Mouse (Mus musculus) forebrain, embryonic 16.5 days (tissue): Measurements from ENCODE around the gene Cyp27a1. TPM values are rescaled to one million over a fixed set of nuclear protein-coding genes. Genes with fewer than 3 reads are reported as not detected.
A peak's percentile ranks its signal among the peaks of the same experiment; 100 is the strongest.

Source experiments
- ATAC-seq: fragments of 200-750 bp; cut with Nextera tagmentation; 2 replicates; pipeline ENCODE4 v1.8.0; 2017; ENCODE audit warnings: mild to moderate bottlenecking, moderate library complexity
- H3K27ac ChIP-seq: fragments of 300-500 bp; sonication (generic); 2 replicates; pipeline ENCODE4 v1.5.1; 2014; ENCODE audit warnings: low read length, control low read depth
- H3K27me3 ChIP-seq: fragments of 300-500 bp; sonication (generic); replicated peaks from 2 replicates; pipeline ENCODE4 v1.6.1; 2014; ENCODE audit warnings: low read length; ENCODE audit not compliant: control insufficient read depth, insufficient read depth
- H3K36me3 ChIP-seq: fragments of 300-500 bp; sonication (generic); 2 replicates; pipeline ENCODE4 v1.6.1; 2014; ENCODE audit not compliant: control insufficient read depth, insufficient read depth
- H3K4me1 ChIP-seq: fragments of 300-500 bp; sonication (generic); replicated peaks from 2 replicates; pipeline ENCODE4 v1.6.1; 2014; ENCODE audit warnings: low read length; ENCODE audit not compliant: control insufficient read depth, insufficient read depth
- H3K4me2 ChIP-seq: fragments of 300-500 bp; sonication (generic); 2 replicates; pipeline ENCODE4 v1.6.1; 2014; ENCODE audit warnings: mild to moderate bottlenecking, low read length, control low read depth
- H3K4me3 ChIP-seq: fragments of 300-500 bp; sonication (generic); replicated peaks from 2 replicates; pipeline ENCODE4 v1.5.1; 2014; ENCODE audit warnings: mild to moderate bottlenecking, low read length, control low read depth
- H3K9ac ChIP-seq: fragments of 300-500 bp; sonication (generic); replicated peaks from 2 replicates; pipeline ENCODE4 v1.6.1; 2014; ENCODE audit warnings: low read depth, low read length, control low read depth
- H3K9me3 ChIP-seq: fragments of 300-500 bp; sonication (generic); 2 replicates; pipeline ENCODE4 v1.6.1; 2016; ENCODE audit warnings: low read length; ENCODE audit not compliant: control insufficient read depth
- WGBS: fragments of 180-500 bp; shearing (Covaris S2); extraction: QIAGEN DNeasy Blood & Tissue Kit; methylation state at CpG from one replicate; pipeline ENCODE4 v1.1.7; 2014; 5-methylcytosine and 5-hydroxymethylcytosine counted together
- polyA plus RNA-seq: library from polyadenylated mRNA; unstranded; fragments of >200 nt; fragmentation: Nextera tagmentation; extraction: Ambion mirVana; gene quantifications from 2 replicates; pipeline ENCODE4 v1.2.1, GENCODE M21; 2015

The Cyp27a1 gene
- polyA plus RNA-seq, 1 experiment from 2014 or later = 0.94 TPM

- WGBS = under 1% methylated on average over 48 of the region's 51 CpGs
- ATAC-seq = peak; percentile 37; the same call in 1 of the 2 replicates
- no peaks in the 10 kb centered on the region for H3K9me3 ChIP-seq
These were observed 58.7 kb downstream of the Cyp27a1 start for GRCm38 (mm10) chr1:74771931-74772620.

GRCm38 (mm10) chr1:74773136-74773535, 59.8 kb downstream of the Cyp27a1 start:
- Histone ChIP-seq H3K9ac (no peak overlapping the region), H3K36me3 (no peaks in the 10 kb centered on the region), H3K9me3 (no peaks in the 10 kb centered on the region), H3K27me3 (peaks cover 67% of the 10 kb centered on the region), H3K27ac (no peak overlapping the region), H3K4me2 (peak overlapping the region; percentile 35), H3K4me3 (peak overlapping the region; percentile 17; the same call in 1 of the 2 replicates), H3K4me1 (peaks cover 26% of the 10 kb centered on the region)
- WGBS = 1% methylated on average over 15 of the region's 15 CpGs
- peak; percentile 89 for ATAC-seq

More at GRCm38 (mm10) chr1:74771931-74772620, 58.7 kb downstream of the Cyp27a1 start:
- no peak overlapping the region for H3K27ac ChIP-seq
- peaks cover 66% of the 10 kb centered on the region for H3K27me3 ChIP-seq
- peak overlapping the region; percentile 50 for H3K9ac ChIP-seq
- H3K4me1 ChIP-seq = peaks cover 26% of the 10 kb centered on the region
- H3K36me3 ChIP-seq = no peaks in the 10 kb centered on the region
- peak overlapping the region; percentile 72 for H3K4me2 ChIP-seq
- H3K4me3 ChIP-seq = peak overlapping the region; percentile 48

GRCm38 (mm10) chr1:74774062-74774461, 60.7 kb downstream of the Cyp27a1 start:
- 11% methylated on average over 7 of the region's 7 CpGs for WGBS
- H3K9me3 ChIP-seq = no peaks in the 10 kb centered on the region

GRCm38 (mm10) chr1:74775816-74776215, 62.4 kb downstream of the Cyp27a1 start:
- peaks cover 59% of the 10 kb centered on the region for H3K27me3 ChIP-seq
- no peaks in the 10 kb centered on the region for H3K9me3 ChIP-seq
- WGBS = 7% methylated on average over 5 of the region's 5 CpGs
- no peak overlapping the region for H3K4me3 ChIP-seq
- no peak overlapping the region for H3K4me2 ChIP-seq
- no peak for ATAC-seq
- no peaks in the 10 kb centered on the region for H3K36me3 ChIP-seq
- no peak overlapping the region for H3K27ac ChIP-seq
- H3K4me1 ChIP-seq = peaks cover 26% of the 10 kb centered on the region
- no peak overlapping the region for H3K9ac ChIP-seq

More at GRCm38 (mm10) chr1:74774062-74774461, 60.7 kb downstream of the Cyp27a1 start:
- no peak overlapping the region for H3K9ac ChIP-seq
- no peak for ATAC-seq
- H3K4me1 ChIP-seq = peaks cover 26% of the 10 kb centered on the region
- H3K4me2 ChIP-seq = no peak overlapping the region
- H3K27ac ChIP-seq = no peak overlapping the region
- no peak overlapping the region for H3K4me3 ChIP-seq
- peaks cover 68% of the 10 kb centered on the region for H3K27me3 ChIP-seq
- no peaks in the 10 kb centered on the region for H3K36me3 ChIP-seq

GRCm38 (mm10) chr1:74778934-74779486, 65.6 kb downstream of the Cyp27a1 start:
- H3K9ac ChIP-seq = no peak overlapping the region
- no peak overlapping the region for H3K27ac ChIP-seq
- H3K4me2 ChIP-seq = no peak overlapping the region
- ATAC-seq = no peak
- peaks cover 7% of the 10 kb centered on the region for H3K4me1 ChIP-seq
- H3K4me3 ChIP-seq = no peak overlapping the region
- WGBS = 28% methylated on average over 3 of the region's 3 CpGs
- H3K9me3 ChIP-seq = no peaks in the 10 kb centered on the region
- peaks cover 65% of the 10 kb centered on the region for H3K27me3 ChIP-seq
- no peaks in the 10 kb centered on the region for H3K36me3 ChIP-seq

GRCm38 (mm10) chr1:74782045-74782444, 68.7 kb downstream of the Cyp27a1 start:
- Histone ChIP-seq H3K4me2 (no peak overlapping the region), H3K27ac (no peak overlapping the region), H3K36me3 (no peaks in the 10 kb centered on the region), H3K4me3 (no peak overlapping the region), H3K9ac (no peak overlapping the region), H3K27me3 (peaks cover 75% of the 10 kb centered on the region), H3K9me3 (no peaks in the 10 kb centered on the region), H3K4me1 (peaks cover 13% of the 10 kb centered on the region)
- no peak for ATAC-seq
- 12% methylated on average over 14 of the region's 14 CpGs for WGBS

GRCm38 (mm10) chr1:74783554-74783953, 70.2 kb downstream of the Cyp27a1 start:
- H3K4me3 ChIP-seq = peak overlapping the region; percentile 52
- H3K36me3 ChIP-seq = no peaks in the 10 kb centered on the region
- peak overlapping the region; percentile 75 for H3K4me2 ChIP-seq
- H3K27me3 ChIP-seq = peaks cover 79% of the 10 kb centered on the region
- peak; percentile 29; the same call in 1 of the 2 replicates for ATAC-seq
- no peaks in the 10 kb centered on the region for H3K9me3 ChIP-seq
- peaks cover 13% of the 10 kb centered on the region for H3K4me1 ChIP-seq
- WGBS = 2% methylated on average over 13 of the region's 13 CpGs
- H3K9ac ChIP-seq = no peak overlapping the region
- H3K27ac ChIP-seq = no peak overlapping the region

- ATAC-seq = peak; percentile 65
- peaks cover 13% of the 10 kb centered on the region for H3K4me1 ChIP-seq
- under 1% methylated on average over 67 of the region's 67 CpGs for WGBS
- peak overlapping the region; percentile 75 for H3K4me2 ChIP-seq
- H3K27me3 ChIP-seq = peaks cover 79% of the 10 kb centered on the region
- no peaks in the 10 kb centered on the region for H3K36me3 ChIP-seq
- H3K9ac ChIP-seq = peak overlapping the region; percentile 50
- no peak overlapping the region for H3K27ac ChIP-seq
- peak overlapping the region; percentile 52 for H3K4me3 ChIP-seq
- no peaks in the 10 kb centered on the region for H3K9me3 ChIP-seq
These were observed 70.8 kb downstream of the Cyp27a1 start for GRCm38 (mm10) chr1:74784041-74784759.
